ENCODE assay signal across 13 mouse cellular contexts in the genomic region with DNA sequence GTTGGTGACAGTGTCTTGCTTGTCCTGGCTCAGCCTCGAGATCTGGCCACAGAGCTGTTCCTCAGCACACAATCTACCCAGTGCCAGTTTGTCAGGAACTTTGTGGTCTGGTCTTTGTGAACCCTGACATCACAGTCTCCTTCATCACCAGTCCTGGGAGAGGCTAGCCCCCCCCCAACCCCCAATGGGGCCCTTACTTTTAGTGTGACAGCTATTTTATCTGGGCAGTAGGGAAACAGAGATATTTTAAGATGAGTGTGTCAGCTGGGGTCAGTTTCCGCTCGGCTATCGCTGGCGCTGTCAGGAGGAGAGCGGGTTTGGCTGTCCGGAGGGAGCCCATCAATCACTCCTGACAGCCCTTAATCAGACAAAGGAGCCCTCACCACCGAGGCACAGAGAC. TPM values are rescaled to one million over a fixed set of nuclear protein-coding genes. Genes with fewer than 3 reads are reported as not detected.
A peak's percentile ranks its signal among the peaks of the same experiment; 100 is the strongest.
DNase-seq lines count a peak whose midpoint lies in the region; ATAC-seq lines count a peak whose summit lies in the region.
"Had no signal": no experiment of that assay in that cellular context is flagged by ENCODE, and none has a peak within 500 bp of the region (broad histone marks: within the 10 kb centered on the region; RNA-seq: fewer than 3 reads in every experiment).

No protein-coding gene starts in this region.

- H3K27me3 ChIP-seq in midbrain, embryonic 12.5 days = no peaks in the 10 kb centered on the region
- H3K27me3 ChIP-seq in midbrain, embryonic 16.5 days (ENCODE audit: control insufficient read depth, insufficient read depth, low read depth, low read length) = no peaks in the 10 kb centered on the region
- H3K27me3 ChIP-seq in neural tube, embryonic 12.5 days (replicated peaks) = no peaks in the 10 kb centered on the region
- no peaks in the 10 kb centered on the region for H3K27me3 ChIP-seq in forebrain, embryonic 13.5 days

- DNase-seq in gastrocnemius, postnatal 14 days = peak; percentile 36
- no peak for DNase-seq in gastrocnemius, postnatal 10 days
- DNase-seq in kidney, postnatal 36 days = peak; percentile 40 to 56
- DNase-seq in left cerebral cortex, adult 8-10 months (ENCODE audit: low spot score in 2 of 2) = no peak
- DNase-seq: cerebellum, adult 11 months; right cerebral cortex, postnatal 4 days; thymus, adult 2 months had no signal

- 50% methylated on average over 8 of the region's 8 CpGs for WGBS in midbrain, embryonic 12.5 days
- 42% methylated on average over 8 of the region's 8 CpGs for WGBS in midbrain, embryonic 16.5 days
- WGBS in neural tube, embryonic 12.5 days = 3% methylated on average over 8 of the region's 8 CpGs
- WGBS in forebrain, embryonic 13.5 days = 51% methylated on average over 8 of the region's 8 CpGs

- intact Hi-C loops in gastrocnemius, postnatal 14 days (cut with DNase I; ENCODE audit: low total_unique reads) = no loop called here

- H3K4me1 ChIP-seq in midbrain, embryonic 12.5 days = peaks cover 58% of the 10 kb centered on the region
- H3K4me1 ChIP-seq in midbrain, embryonic 16.5 days (ENCODE audit: control insufficient read depth, insufficient read depth, low read length) = peaks cover 18% of the 10 kb centered on the region
- peaks cover 80% of the 10 kb centered on the region for H3K4me1 ChIP-seq in neural tube, embryonic 12.5 days
- peaks cover 65% of the 10 kb centered on the region for H3K4me1 ChIP-seq in forebrain, embryonic 13.5 days

- H3K27ac ChIP-seq in midbrain, embryonic 12.5 days (replicated peaks) = peak overlapping the region; percentile 42
- no peak overlapping the region for H3K27ac ChIP-seq in midbrain, embryonic 16.5 days (ENCODE audit: low read length)
- peak overlapping the region; percentile 50; the same call in 1 of the 2 replicates for H3K27ac ChIP-seq in neural tube, embryonic 12.5 days
- no peak overlapping the region for H3K27ac ChIP-seq in forebrain, embryonic 13.5 days

- no peaks in the 10 kb centered on the region for H3K36me3 ChIP-seq in midbrain, embryonic 12.5 days
- H3K36me3 ChIP-seq in midbrain, embryonic 16.5 days (ENCODE audit: control insufficient read depth, insufficient read depth, low read length) = no peaks in the 10 kb centered on the region
- H3K36me3 ChIP-seq in neural tube, embryonic 12.5 days = no peaks in the 10 kb centered on the region
- no peaks in the 10 kb centered on the region for H3K36me3 ChIP-seq in forebrain, embryonic 13.5 days (ENCODE audit: poor library complexity, severe bottlenecking)

- H3K9me3 ChIP-seq in midbrain, embryonic 12.5 days = no peaks in the 10 kb centered on the region
- no peaks in the 10 kb centered on the region for H3K9me3 ChIP-seq in midbrain, embryonic 16.5 days (replicated peaks; ENCODE audit: control insufficient read depth, low read length, poor library complexity, severe bottlenecking)
- no peaks in the 10 kb centered on the region for H3K9me3 ChIP-seq in neural tube, embryonic 12.5 days
- no peaks in the 10 kb centered on the region for H3K9me3 ChIP-seq in forebrain, embryonic 13.5 days (replicated peaks)

- H3K9ac ChIP-seq in midbrain, embryonic 12.5 days (replicated peaks) = no peak overlapping the region
- H3K9ac ChIP-seq in midbrain, embryonic 16.5 days (ENCODE audit: low read depth, low read length) = no peak overlapping the region
- H3K9ac ChIP-seq in neural tube, embryonic 12.5 days = no peak overlapping the region
- H3K9ac ChIP-seq in forebrain, embryonic 13.5 days = no peak overlapping the region

- ATAC-seq in midbrain, embryonic 12.5 days (ENCODE audit: low FRiP score, low read depth) = no peak
- ATAC-seq in midbrain, embryonic 16.5 days = no peak
- ATAC-seq in neural tube, embryonic 12.5 days (ENCODE audit: low FRiP score, low read depth) = no peak
- no peak for ATAC-seq in forebrain, embryonic 13.5 days

- no peak overlapping the region for H3K4me3 ChIP-seq in midbrain, embryonic 12.5 days
- H3K4me3 ChIP-seq in midbrain, embryonic 16.5 days (ENCODE audit: low read depth, low read length) = no peak overlapping the region
- H3K4me3 ChIP-seq in neural tube, embryonic 12.5 days = no peak overlapping the region
- no peak overlapping the region for H3K4me3 ChIP-seq in forebrain, embryonic 13.5 days

- no peak overlapping the region for H3K4me2 ChIP-seq in midbrain, embryonic 12.5 days (replicated peaks)
- H3K4me2 ChIP-seq in midbrain, embryonic 16.5 days (ENCODE audit: low read length) = no peak overlapping the region
- H3K4me2 ChIP-seq in neural tube, embryonic 12.5 days (replicated peaks) = peak overlapping the region; percentile 27; the same call in 1 of the 2 replicates
- H3K4me2 ChIP-seq in forebrain, embryonic 13.5 days = no peak overlapping the region

RNA-seq across cellular contexts. Expression of gene Ccdc182, which starts 19.7 kb away (rescaled TPM):
- not detected for total RNA-seq in gastrocnemius, postnatal 14 days (2021)
- not detected for total RNA-seq in gastrocnemius, postnatal 10 days (2021)
- polyA plus RNA-seq in midbrain, embryonic 12.5 days (2016; fragmentation: Nextera tagmentation; extraction: Ambion mirVana) = 5.0 and 5.7 TPM in 2 replicates
- polyA plus RNA-seq in midbrain, embryonic 16.5 days (2015; fragmentation: Nextera tagmentation; extraction: Ambion mirVana) = 0.17 TPM in 1 of 2 replicates, not detected in the other
- 11.4 and 14.5 TPM in 2 replicates for polyA plus RNA-seq in neural tube, embryonic 12.5 days (2016; fragmentation: Nextera tagmentation; extraction: Ambion mirVana)
- polyA plus RNA-seq in forebrain, embryonic 13.5 days (2015; fragmentation: Nextera tagmentation; extraction: Ambion mirVana) = 0.32 and 0.39 TPM in 2 replicates
- total RNA-seq in left cerebral cortex, adult 8-10 months (2022) = not detected
- total RNA-seq: left cerebral cortex, postnatal 10 days; midbrain, postnatal 0 days had no signal
- polyA plus RNA-seq: thymus, adult 2 months had no signal

Comparison
In these comparisons a context has a peak if more than half of its experiments do, and no peak if none do; other contexts are left out.
1. DNase-seq: peak in gastrocnemius, postnatal 14 days (single experiment) and kidney, postnatal 36 days (2 of 2); none in gastrocnemius, postnatal 10 days (single experiment) and left cerebral cortex, adult 8-10 months (0 of 2).
2. H3K27ac ChIP-seq: peak in midbrain, embryonic 12.5 days (single experiment) and neural tube, embryonic 12.5 days (single experiment); none in midbrain, embryonic 16.5 days (single experiment) and forebrain, embryonic 13.5 days (single experiment).